Comparison of ENCODE assay signal across 13 mouse cellular contexts in the genomic region with DNA sequence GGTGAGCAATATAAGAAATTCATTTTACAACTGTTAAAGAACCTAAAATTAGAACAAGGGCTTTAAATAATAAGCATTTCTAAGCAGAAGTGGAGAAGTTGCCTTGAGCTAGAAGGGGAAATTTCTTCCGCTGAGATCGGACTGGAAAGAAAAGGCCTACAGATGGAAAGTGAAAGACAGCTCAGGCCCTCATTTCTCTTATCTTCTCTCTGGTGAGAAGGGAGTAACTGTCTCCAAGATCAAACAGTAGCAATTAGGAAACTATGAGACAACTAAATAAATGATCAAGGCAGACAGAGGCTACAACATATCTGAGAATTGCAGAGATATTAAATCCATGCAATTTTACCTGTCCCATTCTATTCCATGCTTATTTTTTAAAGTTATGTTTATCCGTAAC. TPM values are rescaled to one million over a fixed set of nuclear protein-coding genes. Genes with fewer than 3 reads are reported as not detected.
"Had no signal": no experiment of that assay in that cellular context is flagged by ENCODE, and none has a peak within 500 bp of the region (broad histone marks: within the 10 kb centered on the region; RNA-seq: fewer than 3 reads in every experiment).

No protein-coding gene starts in this region.

- H3K27me3 ChIP-seq: kidney, embryonic 15.5 days; liver, embryonic 12.5 days; lung, embryonic 15.5 days; midbrain, embryonic 13.5 days had no signal

- H3K27ac ChIP-seq: kidney, embryonic 15.5 days; liver, embryonic 12.5 days; lung, embryonic 15.5 days; midbrain, embryonic 13.5 days had no signal

- H3K4me1 ChIP-seq: midbrain, embryonic 13.5 days had no signal

- H3K36me3 ChIP-seq: kidney, embryonic 15.5 days; liver, embryonic 12.5 days; lung, embryonic 15.5 days; midbrain, embryonic 13.5 days had no signal

- H3K9ac ChIP-seq: kidney, embryonic 15.5 days; liver, embryonic 12.5 days; liver, postnatal 0 days; lung, embryonic 15.5 days; midbrain, embryonic 13.5 days had no signal

- ATAC-seq: liver, embryonic 12.5 days; liver, postnatal 0 days; midbrain, embryonic 13.5 days had no signal

- H3K9me3 ChIP-seq: kidney, embryonic 15.5 days; liver, embryonic 12.5 days; lung, embryonic 15.5 days; midbrain, embryonic 13.5 days had no signal

- H3K4me2 ChIP-seq: kidney, embryonic 15.5 days; liver, embryonic 12.5 days; lung, embryonic 15.5 days; midbrain, embryonic 13.5 days had no signal

- DNase-seq: kidney, postnatal 14 days; left cerebral cortex, postnatal 4 days; liver, postnatal 0 days; lung, postnatal 14 days; right cerebral cortex, postnatal 14 days; thymus, adult 18-20 months; thymus, postnatal 14 days had no signal

- H3K4me3 ChIP-seq: kidney, embryonic 15.5 days; liver, embryonic 12.5 days; lung, embryonic 15.5 days; midbrain, embryonic 13.5 days had no signal

RNA-seq across cellular contexts. Expression of gene Tigd4, which starts 22.9 kb away (rescaled TPM):
- total RNA-seq: left cerebral cortex, postnatal 4 days; midbrain, postnatal 0 days had no signal
- polyA plus RNA-seq: liver, postnatal 0 days; midbrain, embryonic 13.5 days; midbrain, postnatal 0 days; neural tube, embryonic 14.5 days had no signal
